ENCODE assay signal across 9 mouse cellular contexts in genomic region chr13:68607652-68608405, GRCm38 (mm10). TPM values are rescaled to one million over a fixed set of nuclear protein-coding genes. Genes with fewer than 3 reads are reported as not detected.
A peak's percentile ranks its signal among the peaks of the same experiment; 100 is the strongest.
DNase-seq lines count a peak whose midpoint lies in the region; ATAC-seq and TF ChIP-seq lines count a peak whose summit lies in the region.
"Had no signal": no experiment of that assay in that cellular context is flagged by ENCODE, and none has a peak within 500 bp of the region (broad histone marks: within the 10 kb centered on the region; RNA-seq: fewer than 3 reads in every experiment).

No protein-coding gene starts in this region.

- H3K27ac ChIP-seq in heart, embryonic 13.5 days (replicated peaks) = no peak overlapping the region
- H3K27ac ChIP-seq in CH12.LX (ENCODE audit: insufficient read depth, low read depth) = no peak overlapping the region
- H3K27ac ChIP-seq in embryonic facial prominence, embryonic 15.5 days (replicated peaks) = peak overlapping the region; percentile 68
- peak overlapping the region; percentile 39 for H3K27ac ChIP-seq in lung, embryonic 15.5 days

- no peak for TF ChIP-seq POLR2A in CH12.LX (IDR thresholded peaks at IDR 0.05; ENCODE audit: low read depth, low read length)

- 0 out of 2 replicates have a peak, but pooled peaks cover 13% of the 10 kb centered on the region for H3K4me1 ChIP-seq in heart, embryonic 13.5 days
- H3K4me1 ChIP-seq in CH12.LX (ENCODE audit: control insufficient read depth in 1 of 2, insufficient read depth in 2 of 2) = peaks cover 2 to 3% of the 10 kb centered on the region in 2 experiments; a peak in 1 of 4 replicates
- peaks cover 14% of the 10 kb centered on the region for H3K4me1 ChIP-seq in embryonic facial prominence, embryonic 15.5 days
- peaks cover 10% of the 10 kb centered on the region; the same call in 1 of the 2 replicates for H3K4me1 ChIP-seq in lung, embryonic 15.5 days

- TF ChIP-seq CTCF in CH12.LX (conservative IDR thresholded peaks at IDR 0.05 in 1 of 2, IDR thresholded peaks at IDR 0.05 in 1 of 2; ENCODE audit: low read depth in 2 of 2, low read length in 2 of 2) = no peak

- H3K9me3 ChIP-seq in heart, embryonic 13.5 days = no peaks in the 10 kb centered on the region
- H3K9me3 ChIP-seq in CH12.LX (replicated peaks; ENCODE audit: low read length) = peaks cover 4% of the 10 kb centered on the region
- H3K9me3 ChIP-seq in embryonic facial prominence, embryonic 15.5 days (replicated peaks) = no peaks in the 10 kb centered on the region
- no peaks in the 10 kb centered on the region for H3K9me3 ChIP-seq in lung, embryonic 15.5 days

- no peaks in the 10 kb centered on the region for H3K79me2 ChIP-seq in CH12.LX (replicated peaks; ENCODE audit: control insufficient read depth, extremely low read depth, insufficient read depth, poor library complexity, severe bottlenecking)

- in situ Hi-C loops in CH12.LX (cut with MboI; ENCODE audit: low pct_ligation_motif_present, low pct_unique_long_range_greater_than_20kb, low sequenced_read_pairs) = no loop called here

- ATAC-seq in heart, embryonic 13.5 days (ENCODE audit: extremely low read depth, insufficient number of reproducible peaks, low FRiP score, low TSS enrichment) = no peak
- peak; percentile 62 for ATAC-seq in embryonic facial prominence, embryonic 15.5 days (ENCODE audit: insufficient number of reproducible peaks, low FRiP score, low TSS enrichment, low read depth)
- ATAC-seq in lung, embryonic 15.5 days (ENCODE audit: borderline replicate concordance, extremely low read depth, low FRiP score, low TSS enrichment) = peak; percentile 73

- WGBS in heart, embryonic 13.5 days = 43% methylated on average over 21 of the region's 21 CpGs
- 26% methylated on average over 21 of the region's 21 CpGs for WGBS in embryonic facial prominence, embryonic 15.5 days
- WGBS in lung, embryonic 15.5 days = 42% methylated on average over 21 of the region's 21 CpGs

- no peak for DNase-seq in heart, adult 11 months
- DNase-seq in CH12.LX (ENCODE audit: extremely low read depth) = no peak
- DNase-seq in adrenal gland, adult 2 months = no peak
- DNase-seq in left cerebral cortex, postnatal 25 days (ENCODE audit: low spot score in 2 of 2) = no peak
- no peak for DNase-seq in gastrocnemius, postnatal 36 days

- no peaks in the 10 kb centered on the region for H3K27me3 ChIP-seq in heart, embryonic 13.5 days (replicated peaks)
- H3K27me3 ChIP-seq in CH12.LX (replicated peaks) = no peaks in the 10 kb centered on the region
- no peaks in the 10 kb centered on the region for H3K27me3 ChIP-seq in embryonic facial prominence, embryonic 15.5 days
- no peaks in the 10 kb centered on the region for H3K27me3 ChIP-seq in lung, embryonic 15.5 days

- dilution Hi-C loops in CH12.LX (cut with MboI; ENCODE audit: extremely low pct_ligation_motif_present, extremely low pct_unique_long_range_greater_than_20kb, low sequenced_read_pairs) = no loop called here

- H3K36me3 ChIP-seq in heart, embryonic 13.5 days = no peaks in the 10 kb centered on the region
- no peaks in the 10 kb centered on the region for H3K36me3 ChIP-seq in CH12.LX (replicated peaks in 1 of 2; ENCODE audit: control insufficient read depth in 1 of 2, insufficient read depth in 1 of 2, low read length in 1 of 2)
- no peaks in the 10 kb centered on the region for H3K36me3 ChIP-seq in embryonic facial prominence, embryonic 15.5 days
- no peaks in the 10 kb centered on the region for H3K36me3 ChIP-seq in lung, embryonic 15.5 days

- TF ChIP-seq RAD21 in CH12.LX (IDR thresholded peaks at IDR 0.05; ENCODE audit: low read depth, low read length) = no peak

- TF ChIP-seq EP300 in CH12.LX (IDR thresholded peaks at IDR 0.05; ENCODE audit: low read length) = no peak

- peak overlapping the region; percentile 25; the same call in 1 of the 2 replicates for H3K4me3 ChIP-seq in heart, embryonic 13.5 days
- H3K4me3 ChIP-seq in CH12.LX (replicated peaks in 1 of 3; ENCODE audit: low read depth in 2 of 3, low read length in 2 of 3, poor library complexity in 1 of 3) = peak overlapping the region in 1 of 3 experiments; percentile 30
- H3K4me3 ChIP-seq in embryonic facial prominence, embryonic 15.5 days (replicated peaks) = peak overlapping the region; percentile 28
- H3K4me3 ChIP-seq in lung, embryonic 15.5 days = peak overlapping the region; percentile 14

- H3K9ac ChIP-seq in heart, embryonic 13.5 days = 0 out of 2 replicates have a peak overlapping the region, but pooled peaks have one; percentile 26
- H3K9ac ChIP-seq in CH12.LX (ENCODE audit: insufficient read depth, low read depth) = no peak overlapping the region
- no peak overlapping the region for H3K9ac ChIP-seq in embryonic facial prominence, embryonic 15.5 days
- H3K9ac ChIP-seq in lung, embryonic 15.5 days = 0 out of 2 replicates have a peak overlapping the region, but pooled peaks have one; percentile 9

- peak overlapping the region; percentile 63 for H3K4me2 ChIP-seq in heart, embryonic 13.5 days
- peak overlapping the region; percentile 57 for H3K4me2 ChIP-seq in CH12.LX (ENCODE audit: insufficient read depth, low read depth, poor library complexity, severe bottlenecking)
- peak overlapping the region; percentile 46 for H3K4me2 ChIP-seq in embryonic facial prominence, embryonic 15.5 days (replicated peaks)
- peak overlapping the region; percentile 48 for H3K4me2 ChIP-seq in lung, embryonic 15.5 days

- intact Hi-C loops in left cerebral cortex, postnatal 25 days (cut with DNase I) = loop anchor here (10.0 kb wide), 2 partner anchors 487 to 1047 kb away; no protein-coding TSS in a partner anchor
- intact Hi-C loops in gastrocnemius, postnatal 36 days (cut with DNase I) = no loop called here

TF ChIP-seq in CH12.LX, 34 proteins besides CTCF, POLR2A, EP300 and RAD21:
- no peak for TF ChIP-seq NELFE (IDR thresholded peaks at IDR 0.05; ENCODE audit: low read depth, low read length)
- TF ChIP-seq GABPA (IDR thresholded peaks at IDR 0.05; ENCODE audit: insufficient replicate concordance, low read depth, low read length) = no peak
- TF ChIP-seq TBP (conservative IDR thresholded peaks at IDR 0.05; ENCODE audit: low read depth, low read length) = no peak
- no peak for TF ChIP-seq ZC3H11A (IDR thresholded peaks at IDR 0.05; ENCODE audit: low read depth, low read length)
- TF ChIP-seq ZKSCAN1 (IDR thresholded peaks at IDR 0.05; ENCODE audit: borderline replicate concordance, low read depth, low read length) = no peak
- TF ChIP-seq NRF1 (IDR thresholded peaks at IDR 0.05; ENCODE audit: low read depth, low read length) = no peak
- no peak for TF ChIP-seq JUN (IDR thresholded peaks at IDR 0.05; ENCODE audit: insufficient read depth, low read depth, low read length)
- TF ChIP-seq PAX5 (IDR thresholded peaks at IDR 0.05; ENCODE audit: low read length) = no peak
- TF ChIP-seq ZNF384 (IDR thresholded peaks at IDR 0.05; ENCODE audit: low read depth, low read length) = no peak
- TF ChIP-seq CHD1 (IDR thresholded peaks at IDR 0.05; ENCODE audit: low read depth, low read length) = no peak
- TF ChIP-seq JUND (conservative IDR thresholded peaks at IDR 0.05; ENCODE audit: low read depth, low read length) = no peak
- TF ChIP-seq E2F4 (IDR thresholded peaks at IDR 0.05; ENCODE audit: insufficient replicate concordance, low read depth, low read length) = no peak
- TF ChIP-seq TCF12 (IDR thresholded peaks at IDR 0.05; ENCODE audit: low read depth, low read length) = no peak
- TF ChIP-seq CHD2 (IDR thresholded peaks at IDR 0.05; ENCODE audit: low read length) = no peak
- no peak for TF ChIP-seq USF1 (IDR thresholded peaks at IDR 0.05; ENCODE audit: low read depth, low read length)

RNA-seq across cellular contexts. Expression of gene 1700001L19Rik, which starts 10.6 kb away (rescaled TPM):
- polyA plus RNA-seq in heart, embryonic 13.5 days (2015; fragmentation: Nextera tagmentation; extraction: Ambion mirVana) = 0.29 and 0.51 TPM in 2 replicates
- total RNA-seq in CH12.LX (2012; rRNA removed) = not detected in 2 replicates
- not detected in 2 replicates for total RNA-seq in CH12.LX (2014; rRNA removed)
- polyA plus RNA-seq in CH12.LX (2012; ENCODE audit: insufficient read length, low read depth) = not detected in 2 replicates
- 3.3 and 6.2 TPM in 2 replicates for polyA plus RNA-seq in embryonic facial prominence, embryonic 15.5 days (2015; fragmentation: Nextera tagmentation; extraction: Ambion mirVana)
- 1.6 and 2.1 TPM in 2 replicates for polyA plus RNA-seq in lung, embryonic 15.5 days (2015; fragmentation: Nextera tagmentation; extraction: Ambion mirVana)
- under 1 TPM in 1 of 2 experiments, not detected in 1; 0.20 TPM for total RNA-seq in adrenal gland, adult 2 months (2021)
- 0.09 TPM in 1 of 2 replicates, not detected in the other for polyA plus RNA-seq in adrenal gland, adult 2 months (2012; rRNA removed)
- total RNA-seq in left cerebral cortex, postnatal 25 days (2021) = 10 to 100 TPM; 20.6 to 27.6 TPM
- not detected for total RNA-seq in gastrocnemius, postnatal 36 days (2021)
- total RNA-seq: megakaryocyte-erythroid progenitor cell, adult 5-6 weeks had no signal

RNA-seq across cellular contexts. Expression of gene Fastkd3, which starts 25.8 kb away (rescaled TPM):
- polyA plus RNA-seq in heart, embryonic 13.5 days (2015; fragmentation: Nextera tagmentation; extraction: Ambion mirVana) = 18.1 and 21.7 TPM in 2 replicates
- 17.8 and 25.1 TPM in 2 replicates for total RNA-seq in CH12.LX (2012; rRNA removed)
- 46.6 and 48.3 TPM in 2 replicates for total RNA-seq in CH12.LX (2014; rRNA removed)
- 34.1 and 37.6 TPM in 2 replicates for polyA plus RNA-seq in CH12.LX (2012; ENCODE audit: insufficient read length, low read depth)
- 25.9 and 30.4 TPM in 2 replicates for polyA plus RNA-seq in embryonic facial prominence, embryonic 15.5 days (2015; fragmentation: Nextera tagmentation; extraction: Ambion mirVana)
- polyA plus RNA-seq in lung, embryonic 15.5 days (2015; fragmentation: Nextera tagmentation; extraction: Ambion mirVana) = 34.7 and 36.0 TPM in 2 replicates
- 10 to 100 TPM; 15.5 to 15.9 TPM for total RNA-seq in adrenal gland, adult 2 months (2021)
- polyA plus RNA-seq in adrenal gland, adult 2 months (2012; rRNA removed) = 4.9 and 5.6 TPM in 2 replicates
- 10 to 100 TPM; 13.2 to 16.0 TPM for total RNA-seq in left cerebral cortex, postnatal 25 days (2021)
- total RNA-seq in gastrocnemius, postnatal 36 days (2021) = 1 to 10 TPM; 7.7 to 9.8 TPM

RNA-seq across cellular contexts. Expression of gene Mtrr, which starts 25.9 kb away (rescaled TPM):
- 19.9 and 21.7 TPM in 2 replicates for polyA plus RNA-seq in heart, embryonic 13.5 days (2015; fragmentation: Nextera tagmentation; extraction: Ambion mirVana)
- total RNA-seq in CH12.LX (2012; rRNA removed) (35.1 and 43.7 TPM in 2 replicates), CH12.LX (2014; rRNA removed) (39.4 and 42.1 TPM in 2 replicates)
- polyA plus RNA-seq in CH12.LX (2012; ENCODE audit: insufficient read length, low read depth) = 40.2 and 45.9 TPM in 2 replicates
- 17.4 and 20.1 TPM in 2 replicates for polyA plus RNA-seq in embryonic facial prominence, embryonic 15.5 days (2015; fragmentation: Nextera tagmentation; extraction: Ambion mirVana)
- polyA plus RNA-seq in lung, embryonic 15.5 days (2015; fragmentation: Nextera tagmentation; extraction: Ambion mirVana) = 20.3 and 23.3 TPM in 2 replicates
- total RNA-seq in adrenal gland, adult 2 months (2021) = 10 to 100 TPM; 15.8 to 16.6 TPM
- polyA plus RNA-seq in adrenal gland, adult 2 months (2012; rRNA removed) = 8.6 and 9.2 TPM in 2 replicates
- total RNA-seq in left cerebral cortex, postnatal 25 days (2021) = 10 to 100 TPM; 15.8 to 17.0 TPM
- 10 to 100 TPM; 18.9 to 24.1 TPM for total RNA-seq in gastrocnemius, postnatal 36 days (2021)

Comparison
In these comparisons a context has a peak if more than half of its experiments do, and no peak if none do; other contexts are left out.
1. H3K27ac ChIP-seq: peak in embryonic facial prominence, embryonic 15.5 days (single experiment) and lung, embryonic 15.5 days (single experiment); none in heart, embryonic 13.5 days (single experiment) and CH12.LX (single experiment).
2. H3K9ac ChIP-seq: peak in heart, embryonic 13.5 days (single experiment) and lung, embryonic 15.5 days (single experiment); none in CH12.LX (single experiment) and embryonic facial prominence, embryonic 15.5 days (single experiment).
3. Peak in every context shown above with its lines, with median percentiles within 50 percentile points of each other: H3K4me2 ChIP-seq.